Mouse (Mus musculus) ES-E14 (cell line): ENCODE results near the gene Zbtb8a.

Experiments used
- CHD2 ChIP-seq: IDR thresholded peaks from 2 replicates; pipeline ENCODE4 v1.6.1; 2014; ENCODE audit warnings: mild to moderate bottlenecking, low read depth, low read length, inconsistent platforms
- HCFC1 ChIP-seq: IDR thresholded peaks from 2 replicates; pipeline ENCODE4 v1.6.1; 2012; ENCODE audit warnings: low read length, inconsistent platforms, borderline replicate concordance; ENCODE audit not compliant: insufficient read depth
- ZC3H11A ChIP-seq: IDR thresholded peaks from 2 replicates; pipeline ENCODE4 v1.6.1; 2012; ENCODE audit warnings: low read depth, mild to moderate bottlenecking, inconsistent platforms, low read length, borderline replicate concordance
- ZNF384 ChIP-seq: IDR thresholded peaks from 2 replicates; pipeline ENCODE4 v1.6.1; 2012; ENCODE audit warnings: low read depth, low read length, inconsistent platforms

GRCm38 (mm10) chr4:129364379-129364778 is 13.5 kb downstream of the Zbtb8a start:
- TF ChIP-seq ZC3H11A (no peak), ZNF384 (no peak), HCFC1 (no peak), CHD2 (no peak)
